Mouse (Mus musculus) induced T-regulatory cell, adult 2 months (primary cell): Measurements from ENCODE around the gene Ksr2.

Experiments
- DNase-seq: peaks from one replicate; pipeline ENCODE4 v3.0.0-alpha.2; 2012; ENCODE audit warnings: low read depth

Ksr2 gene

GRCm38 (mm10) chr5:117691271-117691670 is 277.5 kb downstream of the Ksr2 start:
- DNase-seq: no peak

DNA sequence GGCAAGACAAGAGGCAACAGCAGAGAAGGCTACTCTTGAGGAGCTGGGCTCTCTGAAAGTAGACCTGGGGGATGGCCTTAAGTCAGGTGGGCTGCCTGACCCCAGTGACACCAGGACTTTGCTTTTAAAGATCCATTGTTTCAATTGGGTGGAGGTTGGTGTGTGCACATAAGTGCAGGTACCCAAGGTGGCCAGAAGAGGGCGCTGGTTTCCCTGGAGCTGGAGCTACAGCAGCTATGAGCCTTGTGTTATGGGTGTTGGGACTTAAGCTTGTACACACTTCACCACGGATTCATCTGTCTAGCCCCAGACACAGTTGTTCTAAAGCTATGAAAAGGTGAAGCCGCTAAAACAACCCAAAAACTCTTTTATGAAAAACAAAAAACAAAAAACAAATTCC is 279.8 kb downstream of the Ksr2 start:
- DNase-seq: no peak

GRCm38 (mm10) chr5:117694632-117695031 is 280.8 kb downstream of the Ksr2 start:
- DNase-seq: no peak

DNA sequence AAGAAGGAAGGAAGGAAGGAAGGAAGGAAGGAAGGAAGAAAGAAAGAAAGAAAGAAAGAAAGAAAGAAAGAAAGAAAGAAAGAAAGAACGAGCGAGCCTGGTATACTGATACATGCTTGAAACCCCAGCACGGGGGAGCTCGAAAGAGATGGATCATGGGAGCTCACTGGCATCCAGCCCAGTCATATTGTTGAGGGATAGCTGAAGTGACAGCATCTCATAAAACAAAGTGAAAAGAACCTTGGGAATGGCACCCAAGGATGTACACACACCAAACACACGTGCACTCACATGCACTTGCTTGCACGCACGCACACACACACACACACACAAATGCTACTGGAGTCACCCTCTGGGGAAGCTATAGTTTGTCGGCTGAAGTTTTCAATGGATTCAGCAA is 282.6 kb downstream of the Ksr2 start:
- no peak for DNase-seq

DNA sequence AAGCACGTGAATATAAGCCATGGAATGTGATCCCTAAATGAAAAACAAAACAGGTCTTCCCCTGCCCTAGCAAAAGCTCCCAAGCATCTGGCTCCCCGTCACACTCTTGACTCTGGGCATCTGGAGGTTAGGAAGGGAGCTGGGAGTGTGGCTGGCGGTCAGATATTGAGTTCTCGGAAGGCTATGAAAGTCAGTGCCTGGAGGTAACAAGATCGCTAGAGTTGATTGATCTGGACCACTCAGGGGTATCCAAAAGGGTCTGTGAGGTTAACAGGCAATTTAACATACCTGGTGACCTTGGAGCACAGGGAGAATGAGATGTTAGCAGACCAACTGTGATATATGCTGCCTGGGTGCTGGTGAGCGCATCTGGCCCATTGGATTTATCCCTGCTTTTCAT is 283.8 kb downstream of the Ksr2 start:
- no peak for DNase-seq

DNA sequence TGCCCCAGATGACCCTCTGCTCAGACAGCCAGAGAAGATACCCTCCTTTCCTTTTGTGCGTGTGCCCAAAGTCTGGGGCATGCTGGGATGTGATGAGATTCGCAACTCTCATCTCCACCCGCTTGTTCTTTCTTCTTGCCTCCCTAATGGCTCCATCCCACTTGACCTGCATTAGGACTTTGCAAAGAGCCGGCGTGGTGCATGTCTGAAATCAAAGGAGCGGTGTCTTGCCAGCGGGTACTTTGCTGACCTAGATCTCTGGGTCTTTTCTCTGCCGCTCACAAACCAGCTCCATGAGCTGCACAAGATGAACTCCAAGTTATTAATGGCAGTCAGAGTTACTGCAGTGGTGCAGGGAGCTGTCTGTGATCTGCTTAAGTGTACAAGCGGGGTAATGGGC is 290.6 kb downstream of the Ksr2 start:
- no peak for DNase-seq

- no peak for DNase-seq
Measured at GRCm38 (mm10) chr5:117706633-117707032, 292.8 kb downstream of the Ksr2 start.

DNA sequence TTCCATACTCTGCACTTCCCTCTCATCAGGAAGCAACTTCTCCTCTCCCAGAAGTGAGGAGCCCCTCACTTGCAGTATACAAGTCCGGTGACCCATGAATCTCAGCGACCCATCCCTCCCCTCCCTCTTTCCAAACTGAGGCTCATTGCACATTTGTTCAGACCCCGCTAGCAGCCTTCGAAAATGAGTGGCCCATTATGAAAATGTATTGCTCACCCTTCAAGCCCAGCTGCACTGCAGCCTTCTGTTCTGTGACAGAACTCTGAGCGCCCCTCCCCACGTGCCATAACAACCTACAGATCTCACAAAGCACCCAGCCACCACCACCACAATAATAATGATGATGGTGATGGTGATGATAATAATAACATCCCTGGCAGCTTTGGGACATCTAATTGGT is 295.5 kb downstream of the Ksr2 start:
- no peak for DNase-seq

DNA sequence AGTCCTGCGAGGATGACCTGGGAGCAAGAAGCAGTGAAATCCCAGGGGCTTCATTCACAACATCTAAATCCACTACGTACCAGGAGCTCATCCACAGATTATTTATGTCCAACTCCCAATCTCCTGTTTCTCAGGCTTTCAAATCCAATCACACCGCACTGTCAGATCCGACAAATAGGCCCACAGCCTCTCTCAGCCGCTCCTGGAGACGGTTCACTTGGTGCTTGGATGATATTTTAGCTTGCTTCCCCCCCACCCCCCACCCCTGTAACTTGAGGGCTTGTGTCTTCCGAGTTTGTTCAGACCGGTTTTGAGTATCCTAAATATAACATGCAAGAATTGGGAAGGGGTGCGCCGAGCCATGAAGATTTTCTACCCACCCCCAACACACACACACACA is 297.8 kb downstream of the Ksr2 start:
- DNase-seq: no peak

- no peak for DNase-seq
Measured at GRCm38 (mm10) chr5:117712207-117712606, 298.4 kb downstream of the Ksr2 start.

DNA sequence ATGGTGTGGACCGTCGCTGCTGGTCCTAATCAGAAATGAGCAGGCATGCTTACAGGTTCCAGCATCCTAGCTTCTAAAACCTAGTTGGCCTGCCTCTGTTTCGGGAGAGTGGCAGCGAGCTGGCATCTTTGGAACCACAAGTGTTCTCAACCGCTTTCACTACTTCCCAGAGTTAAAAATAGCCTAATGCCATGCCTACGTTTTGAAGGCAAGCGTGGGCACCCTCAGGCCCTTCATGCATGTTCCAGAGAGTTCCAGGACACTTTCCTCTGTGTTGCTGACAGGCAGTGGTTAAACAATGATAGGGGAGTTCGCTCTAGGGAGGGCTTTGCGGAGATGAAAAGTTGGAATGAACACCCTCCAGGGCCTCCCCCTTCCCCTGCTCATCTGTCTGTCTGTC is 303.3 kb downstream of the Ksr2 start:
- DNase-seq: no peak

DNA sequence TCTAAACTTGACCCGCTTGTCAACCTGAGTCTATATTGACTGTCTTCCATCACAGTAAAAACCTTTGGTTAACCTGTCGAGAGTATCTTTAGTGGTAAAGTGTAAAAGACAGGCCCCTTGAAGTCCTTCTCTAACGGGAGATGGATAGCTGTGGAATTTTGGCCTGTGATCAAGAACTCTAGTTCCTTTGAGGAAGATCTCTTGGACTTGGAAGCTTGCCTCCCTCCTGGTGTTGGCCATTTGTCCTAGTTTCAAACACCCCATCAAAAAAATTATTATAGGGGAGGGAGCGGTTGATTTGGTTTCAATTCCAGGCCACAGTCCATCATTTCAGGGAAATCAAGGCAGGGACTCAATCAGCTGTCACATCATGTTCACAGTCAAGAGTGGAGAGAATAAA is 309.5 kb downstream of the Ksr2 start:
- no peak for DNase-seq

DNA sequence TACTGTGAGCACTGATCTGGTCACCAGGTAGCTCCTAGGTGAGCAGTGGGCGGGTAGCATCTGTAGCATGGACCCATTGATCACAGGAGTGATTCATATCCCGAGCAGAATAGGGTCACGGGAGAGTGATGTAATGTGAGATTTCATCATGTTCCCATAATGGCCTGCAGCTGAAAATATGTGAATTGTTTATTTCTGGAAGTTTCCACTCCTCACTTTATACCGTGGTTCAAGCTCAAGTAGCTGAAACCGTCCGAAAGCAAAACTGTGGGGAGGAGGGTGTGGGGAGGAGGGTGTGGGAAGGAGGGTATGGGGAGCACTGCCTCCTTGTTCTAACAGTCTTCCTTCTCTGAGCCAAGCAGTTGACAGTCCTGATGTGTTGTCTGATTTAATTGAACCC is 312.7 kb downstream of the Ksr2 start:
- DNase-seq: no peak

- DNase-seq: no peak
Measured at GRCm38 (mm10) chr5:117727138-117727537, 313.3 kb downstream of the Ksr2 start.

GRCm38 (mm10) chr5:117731311-117731710 is 317.5 kb downstream of the Ksr2 start:
- DNase-seq: no peak

GRCm38 (mm10) chr5:117744654-117745178 is 330.9 kb downstream of the Ksr2 start:
- no peak for DNase-seq

DNA sequence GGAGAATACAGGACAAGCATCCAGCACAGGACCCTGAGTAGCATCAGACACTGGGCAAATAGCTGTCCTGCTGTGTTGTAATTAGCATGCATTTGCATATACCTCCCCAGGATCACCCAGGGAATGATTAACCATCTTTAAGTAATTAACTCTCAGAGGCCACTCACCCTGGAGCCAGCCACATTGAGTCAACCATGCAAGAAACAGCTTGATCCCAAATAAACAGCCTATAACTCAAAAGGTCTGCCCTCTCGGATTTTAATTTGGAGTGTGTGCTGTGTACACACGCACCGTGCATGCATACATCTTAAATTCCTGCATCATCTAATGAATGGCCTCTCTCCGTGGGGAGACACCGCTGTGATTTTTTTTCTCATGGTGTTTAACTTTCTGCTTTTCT is 335.6 kb downstream of the Ksr2 start:
- DNase-seq: no peak

DNA sequence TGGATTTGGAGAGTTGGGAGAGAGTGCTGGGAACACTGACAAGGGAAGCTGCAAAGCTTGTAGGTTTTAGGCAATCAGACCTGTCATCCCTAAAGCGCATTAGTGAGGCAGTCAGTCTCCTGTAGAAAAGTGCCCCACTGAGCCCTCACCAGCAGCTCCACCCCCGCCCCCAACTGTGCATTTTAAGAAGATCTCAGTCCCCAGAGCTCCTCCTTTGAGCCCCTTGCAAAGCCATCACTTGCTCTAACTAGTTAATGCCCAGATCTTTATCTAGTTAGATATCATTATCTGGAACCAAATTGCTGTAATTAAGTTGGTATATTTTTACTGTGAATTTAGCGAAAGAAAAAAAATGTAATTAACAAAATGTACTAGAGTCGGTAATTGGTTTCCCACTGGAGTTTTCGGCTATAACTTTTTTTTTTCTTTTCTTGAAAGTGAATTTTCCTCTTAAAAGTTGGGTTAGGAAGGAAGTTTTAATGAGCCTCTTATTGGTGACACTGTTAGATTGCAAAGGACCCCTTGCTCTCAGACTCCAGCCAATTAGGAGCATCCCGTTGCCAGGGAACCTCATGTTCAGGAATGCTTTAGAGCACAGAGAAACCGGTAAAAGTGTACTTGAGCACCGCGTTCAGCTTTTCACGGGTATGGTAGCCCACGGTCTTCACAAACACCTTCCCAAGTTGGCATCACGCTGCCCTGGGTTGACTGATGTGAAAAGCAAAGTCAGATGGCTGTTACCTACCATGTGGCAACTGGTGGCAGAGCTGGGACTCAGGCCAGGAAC is 344.1 kb downstream of the Ksr2 start:
- DNase-seq: no peak

DNA sequence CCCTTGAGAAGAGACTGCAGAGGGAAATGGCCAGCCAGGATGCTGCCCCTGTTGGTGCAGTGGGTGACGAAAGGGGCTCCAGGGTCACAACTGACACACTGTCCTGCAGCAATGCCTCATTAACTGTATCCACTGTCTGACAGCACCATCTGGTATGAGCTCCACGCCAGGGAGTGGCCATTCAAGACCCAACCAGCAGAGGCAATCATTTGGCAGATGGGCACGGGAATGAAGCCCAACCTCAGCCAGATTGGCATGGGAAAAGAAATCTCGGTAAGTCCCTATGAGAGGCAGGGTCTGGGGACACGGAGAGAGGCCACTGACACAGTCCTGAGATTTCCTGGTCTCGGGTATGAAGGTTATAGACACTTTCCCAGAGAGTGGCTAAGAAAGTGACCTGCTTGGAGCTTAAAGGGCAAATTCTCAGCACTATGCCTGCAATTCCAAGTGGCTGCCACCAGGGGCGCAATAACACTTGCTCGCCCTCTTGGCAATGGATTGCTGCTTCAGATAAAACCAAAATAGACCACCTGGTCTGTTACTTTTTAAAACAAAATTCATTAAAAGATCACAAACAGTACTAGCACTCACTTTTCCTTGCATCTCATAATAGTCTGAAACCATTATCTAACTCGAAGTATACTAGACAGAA is 347.5 kb downstream of the Ksr2 start:
- peak; percentile 26 for DNase-seq

- DNase-seq: no peak
Measured at GRCm38 (mm10) chr5:117764496-117764895, 350.7 kb downstream of the Ksr2 start.

- no peak for DNase-seq
Measured at GRCm38 (mm10) chr5:117779175-117779574, 365.4 kb downstream of the Ksr2 start.

- DNase-seq: no peak
Measured at GRCm38 (mm10) chr5:117780681-117781080, 366.9 kb downstream of the Ksr2 start, which contains the start of gene Nos1. TSS of gene Nos1 (plus strand) at chr5:117781032.

DNA sequence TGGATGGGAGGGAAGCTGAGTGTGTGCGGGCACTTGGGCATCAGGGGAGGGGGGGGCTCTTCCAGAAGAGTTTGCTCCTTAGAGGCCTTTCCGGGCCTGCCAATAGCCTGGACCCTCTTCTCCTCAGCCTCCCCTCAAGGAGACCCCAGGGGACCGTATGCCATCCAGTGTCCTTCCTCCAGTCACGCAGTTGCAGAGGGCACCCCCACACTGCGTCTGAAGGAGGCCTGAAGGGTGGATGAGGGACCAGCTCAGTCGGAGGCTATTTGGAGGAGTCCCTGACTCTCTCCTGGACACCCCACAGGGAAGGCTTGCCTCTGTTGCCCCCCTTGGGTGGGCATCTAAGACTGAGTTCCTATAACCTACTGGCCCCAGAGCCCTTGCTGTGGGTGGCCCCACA is 367.4 kb downstream of the Ksr2 start:
- no peak for DNase-seq

GRCm38 (mm10) chr5:117790071-117790470 is 376.3 kb downstream of the Ksr2 start:
- DNase-seq: no peak
